ENCODE assay signal across 8 mouse cellular contexts in the genomic region with DNA sequence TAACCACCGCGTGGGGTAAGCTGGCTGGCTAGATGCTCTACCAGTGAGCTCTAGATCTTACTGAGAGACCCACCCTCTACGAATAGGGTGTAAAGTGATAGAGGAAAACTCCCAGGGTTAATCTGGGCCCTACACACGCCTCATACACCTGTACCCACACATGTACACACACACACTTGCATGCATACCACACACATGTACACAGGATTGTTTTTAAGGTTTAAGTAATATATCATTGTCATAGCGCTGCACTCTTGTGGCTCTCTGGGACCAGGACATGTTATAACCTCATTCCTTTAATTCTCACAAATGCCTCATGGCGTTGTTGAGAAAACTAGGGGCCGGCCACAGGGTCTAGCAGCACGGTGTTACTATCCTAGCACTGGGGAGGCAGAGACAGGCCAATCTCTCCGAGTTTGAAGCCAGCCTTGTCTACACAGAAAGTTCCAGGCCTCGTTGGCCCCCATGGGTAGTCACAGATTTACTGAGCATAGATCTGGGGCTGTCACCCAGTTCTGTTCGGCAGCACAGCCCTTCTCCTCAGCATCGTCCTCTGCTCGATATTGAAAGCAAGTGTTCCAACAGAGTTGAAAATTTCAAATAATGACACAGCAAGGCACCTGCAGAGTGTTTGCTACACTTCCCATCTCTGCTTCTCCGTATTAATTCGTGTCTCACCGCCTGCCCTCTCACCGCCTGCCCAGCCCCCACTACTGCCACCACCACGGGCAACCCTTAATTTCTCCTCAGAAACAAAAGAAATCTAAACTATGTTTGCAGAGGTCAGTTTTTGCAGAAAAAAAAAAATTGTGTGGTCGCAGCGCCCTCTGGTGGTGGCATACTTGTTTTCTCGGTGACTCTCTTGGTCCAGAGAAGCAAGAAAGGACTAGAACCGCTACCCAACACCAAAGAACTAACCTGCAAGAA. TPM values are rescaled to one million over a fixed set of nuclear protein-coding genes. Genes with fewer than 3 reads are reported as not detected.
DNase-seq lines count a peak whose midpoint lies in the region; ATAC-seq and TF ChIP-seq lines count a peak whose summit lies in the region.

No protein-coding gene starts in this region.

- H3K36me3 ChIP-seq in forebrain, postnatal 0 days (ENCODE audit: insufficient read depth) = no peaks in the 10 kb centered on the region
- H3K36me3 ChIP-seq in hindbrain, embryonic 11.5 days (ENCODE audit: control insufficient read depth, insufficient read depth, low read length) = no peaks in the 10 kb centered on the region

- WGBS in forebrain, postnatal 0 days = 45% methylated on average over 22 of the region's 22 CpGs
- WGBS in hindbrain, embryonic 11.5 days = 50% methylated on average over 22 of the region's 22 CpGs

- TF ChIP-seq CTCF in forebrain, postnatal 0 days (IDR thresholded peaks at IDR 0.05; ENCODE audit: low read depth) = peak; percentile 77

- peak overlapping the region; percentile 32 for H3K4me2 ChIP-seq in forebrain, postnatal 0 days (ENCODE audit: low read depth)
- H3K4me2 ChIP-seq in hindbrain, embryonic 11.5 days (replicated peaks; ENCODE audit: low read depth, low read length) = no peak overlapping the region

- H3K4me3 ChIP-seq in forebrain, postnatal 0 days (ENCODE audit: low read depth, low read length) = no peak overlapping the region
- no peak overlapping the region for H3K4me3 ChIP-seq in hindbrain, embryonic 11.5 days (ENCODE audit: low read depth, low read length)

- H3K4me1 ChIP-seq in forebrain, postnatal 0 days (ENCODE audit: insufficient read depth) = no peaks in the 10 kb centered on the region
- no peaks in the 10 kb centered on the region for H3K4me1 ChIP-seq in hindbrain, embryonic 11.5 days (replicated peaks; ENCODE audit: control insufficient read depth, insufficient read depth, low read length)

- no peaks in the 10 kb centered on the region for H3K27me3 ChIP-seq in forebrain, postnatal 0 days (ENCODE audit: insufficient read depth, low read length)
- no peaks in the 10 kb centered on the region for H3K27me3 ChIP-seq in hindbrain, embryonic 11.5 days (ENCODE audit: control insufficient read depth, insufficient read depth, low read length)

- ATAC-seq in forebrain, postnatal 0 days = peak; percentile 45; the same call in 1 of the 2 replicates
- peak; percentile 39; the same call in 1 of the 2 replicates for ATAC-seq in hindbrain, embryonic 11.5 days (ENCODE audit: low FRiP score)
- peak; percentile 80 for ATAC-seq in megakaryocyte progenitor cell, adult 5-6 weeks (replicated peaks; ENCODE audit: poor library complexity)

- H3K9ac ChIP-seq in forebrain, postnatal 0 days = no peak overlapping the region
- H3K9ac ChIP-seq in hindbrain, embryonic 11.5 days (ENCODE audit: low read depth, low read length) = no peak overlapping the region

- peak; percentile 65 to 78 for DNase-seq in left cerebral cortex, adult 18-20 months (ENCODE audit: low spot score in 2 of 2)
- no peak for DNase-seq in left cerebral cortex, adult 11 months (ENCODE audit: low spot score)
- DNase-seq in cerebellum, adult 18-20 months = peak; percentile 24 to 65
- peak; percentile 88 for DNase-seq in forebrain, postnatal 0 days
- peak; percentile 90 for DNase-seq in hindbrain, embryonic 11.5 days (ENCODE audit: low spot score)
- DNase-seq in layer of hippocampus, postnatal 25 days (ENCODE audit: extremely low spot score in 1 of 2, low spot score in 1 of 2) = peak; percentile 70 to 88
- DNase-seq in right cerebral cortex, postnatal 4 days = peak; percentile 83

- H3K9me3 ChIP-seq in forebrain, postnatal 0 days (ENCODE audit: low read length) = no peaks in the 10 kb centered on the region
- H3K9me3 ChIP-seq in hindbrain, embryonic 11.5 days (ENCODE audit: control insufficient read depth, low read length) = no peaks in the 10 kb centered on the region

- H3K27ac ChIP-seq in forebrain, postnatal 0 days (ENCODE audit: low read depth, low read length) = no peak overlapping the region
- no peak overlapping the region for H3K27ac ChIP-seq in hindbrain, embryonic 11.5 days (ENCODE audit: low read depth, low read length)

RNA-seq across cellular contexts. Expression of gene Bcl10, which starts 17.5 kb away (rescaled TPM):
- total RNA-seq in left cerebral cortex, adult 18-20 months (2021) = 10 to 100 TPM; 13.2 to 15.0 TPM
- 30.5 and 33.2 TPM in 2 replicates for total RNA-seq in forebrain, postnatal 0 days (2014; rRNA removed)
- polyA plus RNA-seq in forebrain, postnatal 0 days (2015; fragmentation: Nextera tagmentation; extraction: Ambion mirVana) = 34.4 and 38.1 TPM in 2 replicates
- 56.0 and 65.7 TPM in 2 replicates for polyA plus RNA-seq in hindbrain, embryonic 11.5 days (2014; fragmentation: Nextera tagmentation; extraction: Ambion mirVana)
- total RNA-seq in layer of hippocampus, postnatal 25 days (2021) = 10 to 100 TPM; 12.7 TPM
- total RNA-seq in megakaryocyte progenitor cell, adult 5-6 weeks (2015) = 41.2 and 43.6 TPM in 2 replicates
- total RNA-seq in megakaryocyte progenitor cell, adult 5-6 weeks (2017) = 33.8 and 39.0 TPM in 2 replicates

RNA-seq across cellular contexts. Expression of gene 2410004B18Rik, which starts 32.7 kb away (rescaled TPM):
- total RNA-seq in left cerebral cortex, adult 18-20 months (2021) = 10 to 100 TPM; 38.6 to 38.9 TPM
- 57.5 and 71.2 TPM in 2 replicates for total RNA-seq in forebrain, postnatal 0 days (2014; rRNA removed)
- 96.4 and 97.3 TPM in 2 replicates for polyA plus RNA-seq in forebrain, postnatal 0 days (2015; fragmentation: Nextera tagmentation; extraction: Ambion mirVana)
- 69.3 and 74.3 TPM in 2 replicates for polyA plus RNA-seq in hindbrain, embryonic 11.5 days (2014; fragmentation: Nextera tagmentation; extraction: Ambion mirVana)
- 10 to 100 TPM; 36.5 to 37.4 TPM for total RNA-seq in layer of hippocampus, postnatal 25 days (2021)
- 25.3 and 42.3 TPM in 2 replicates for total RNA-seq in megakaryocyte progenitor cell, adult 5-6 weeks (2015)
- total RNA-seq in megakaryocyte progenitor cell, adult 5-6 weeks (2017) = 13.3 and 14.0 TPM in 2 replicates
